Mouse (Mus musculus) ES-Bruce4 (cell line): ENCODE data around the gene Nptx1.

ENCODE experiments used
- CTCF ChIP-seq: IDR thresholded peaks from one replicate; pipeline ENCODE4 v1.8.1; 2011; ENCODE audit warnings: low read depth, low read length
- EP300 ChIP-seq: IDR thresholded peaks from 2 replicates; pipeline ENCODE4 v1.6.1; 2011; ENCODE audit warnings: low read depth, low read length; ENCODE audit not compliant: insufficient read depth

DNA sequence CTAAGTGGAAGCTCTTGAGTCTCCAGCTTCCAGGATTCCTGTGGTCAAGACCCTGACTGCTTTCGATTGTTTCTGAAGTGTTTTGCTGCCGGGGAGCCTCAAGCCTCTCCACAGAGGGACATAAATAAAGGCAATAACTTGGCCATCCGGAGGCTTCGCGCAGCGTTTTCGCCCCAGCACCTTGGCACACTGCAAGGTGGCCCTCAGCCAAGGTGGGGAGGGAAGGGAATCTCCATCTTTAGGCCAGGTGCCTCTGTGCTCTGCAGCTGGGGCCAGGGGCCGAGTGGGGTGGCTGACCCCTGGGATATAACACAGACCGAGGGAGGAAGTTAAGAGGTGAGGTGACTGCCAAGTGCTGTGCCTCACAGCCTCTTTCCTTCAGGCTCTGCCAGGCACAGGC, 15.6 kb upstream of the Nptx1 start:
- TF ChIP-seq EP300 (no peak), CTCF (no peak)
